Mouse (Mus musculus): Measurements from ENCODE around the gene Cbfa2t3. TPM values are rescaled to one million over a fixed set of nuclear protein-coding genes. Genes with fewer than 3 reads are reported as not detected.

Cbfa2t3 gene
- total RNA-seq, 2 experiments from 2014 or later: 11.3 to 12.0 TPM

DNA sequence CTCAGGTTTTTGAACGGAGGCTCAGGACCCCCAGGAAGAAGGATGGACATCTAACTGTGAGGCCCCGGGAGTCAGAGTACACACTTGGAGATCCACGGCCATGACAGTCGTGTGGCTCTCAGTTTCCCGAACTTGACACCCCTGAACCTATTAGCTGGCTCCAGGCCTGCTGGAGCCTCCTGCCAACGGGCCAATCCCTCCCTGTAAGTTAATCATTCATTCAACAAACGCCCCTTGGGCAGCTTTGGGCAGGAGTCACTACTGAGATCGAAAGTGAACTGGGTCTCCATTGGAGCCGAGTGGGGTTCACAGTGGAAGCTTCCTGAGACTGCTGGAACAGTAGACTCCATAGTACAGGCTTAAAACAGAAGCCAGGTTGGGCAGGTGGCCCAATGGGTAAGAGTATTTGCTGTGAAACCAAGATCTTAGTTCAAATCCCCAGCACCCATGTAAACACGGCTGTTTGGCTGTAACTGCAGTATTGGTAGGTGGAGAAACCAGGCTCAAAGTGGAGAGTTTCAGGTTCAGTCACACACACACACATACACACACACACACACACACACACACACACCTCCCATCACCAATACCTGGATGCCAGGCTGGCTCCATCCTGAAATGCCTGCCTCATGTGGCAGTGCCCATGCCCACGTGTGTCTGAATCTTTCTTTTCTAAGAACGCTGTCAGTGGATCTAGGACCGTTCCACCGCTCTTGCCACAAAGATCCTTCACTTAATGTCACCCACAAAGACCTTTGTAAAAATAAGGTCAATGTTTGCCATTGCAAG is 20.0 kb upstream of the Cbfa2t3 start:
- DNase-seq (ENCODE audit: low spot score in 2 of 2): no peak

DNA sequence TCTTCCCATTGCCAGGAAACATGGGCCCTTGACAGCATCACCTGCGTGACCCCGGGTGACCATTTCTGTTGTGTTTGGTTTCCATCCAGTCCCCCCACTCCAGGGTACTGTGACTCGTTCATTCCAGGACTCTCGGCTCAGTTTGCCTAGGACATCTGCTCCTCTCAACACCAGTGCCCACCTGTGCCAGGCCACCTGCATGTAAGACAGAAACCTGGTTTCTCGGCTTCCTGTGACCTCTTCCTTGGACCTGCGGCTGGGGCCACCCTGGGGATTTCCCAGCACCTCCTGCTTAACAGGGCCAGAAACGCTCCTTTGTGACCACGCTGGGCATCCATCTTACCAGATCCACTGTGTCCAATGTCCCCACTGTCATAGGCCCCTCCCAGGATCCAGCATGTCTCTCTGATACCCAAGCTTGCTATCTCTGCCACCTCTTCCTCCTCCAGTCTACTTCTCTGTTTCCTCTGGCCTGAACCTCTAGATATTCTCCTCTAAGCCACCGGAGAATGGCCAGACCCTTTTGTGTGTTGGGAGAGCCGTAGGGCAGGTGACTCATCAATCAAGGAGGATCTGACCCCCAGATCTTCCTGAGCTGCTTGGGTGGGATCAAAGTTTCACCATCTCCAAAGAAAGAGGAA is 19.1 kb upstream of the Cbfa2t3 start:
- DNase-seq (ENCODE audit: low spot score in 2 of 2): no peak

DNA sequence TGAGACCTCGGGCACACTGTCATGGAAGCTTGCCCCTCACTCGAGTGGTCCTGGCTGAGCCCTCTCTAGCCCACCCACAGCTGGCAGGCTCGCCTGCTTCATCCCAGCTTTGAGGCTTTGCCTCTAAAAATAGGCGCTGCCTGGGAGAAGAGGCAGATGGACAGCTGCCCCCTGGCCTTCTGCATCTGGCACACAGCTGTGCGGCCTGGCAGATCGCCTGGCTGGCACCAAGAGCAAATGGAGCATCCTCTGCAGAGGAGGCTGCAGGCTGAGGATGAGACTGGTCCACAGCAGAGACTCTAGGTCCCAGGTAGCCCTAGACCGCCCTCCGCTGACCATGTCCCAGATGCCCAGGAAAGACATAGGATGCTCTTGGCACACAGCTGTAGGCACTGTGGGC is 17.7 kb upstream of the Cbfa2t3 start:
- no peak for DNase-seq (ENCODE audit: low spot score in 2 of 2)

DNA sequence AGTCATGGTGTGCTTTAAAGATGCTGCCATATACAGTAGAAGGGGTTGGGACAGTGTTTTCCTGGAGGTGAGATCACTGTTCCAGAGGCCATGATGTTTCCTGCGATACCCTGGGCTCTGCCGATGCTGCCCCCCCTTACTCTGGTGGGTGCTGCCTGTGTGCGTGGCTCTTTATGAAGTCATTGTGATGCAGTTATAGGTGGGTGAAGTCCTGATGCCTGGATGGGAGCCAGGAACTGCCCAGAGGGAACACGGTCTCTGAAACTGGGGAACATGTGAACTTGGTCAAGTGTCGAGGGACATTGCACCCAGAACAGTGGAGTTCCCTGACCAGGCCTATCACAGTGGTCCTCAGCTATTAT is 14.2 kb upstream of the Cbfa2t3 start:
- no peak for DNase-seq (ENCODE audit: low spot score in 2 of 2)

DNA sequence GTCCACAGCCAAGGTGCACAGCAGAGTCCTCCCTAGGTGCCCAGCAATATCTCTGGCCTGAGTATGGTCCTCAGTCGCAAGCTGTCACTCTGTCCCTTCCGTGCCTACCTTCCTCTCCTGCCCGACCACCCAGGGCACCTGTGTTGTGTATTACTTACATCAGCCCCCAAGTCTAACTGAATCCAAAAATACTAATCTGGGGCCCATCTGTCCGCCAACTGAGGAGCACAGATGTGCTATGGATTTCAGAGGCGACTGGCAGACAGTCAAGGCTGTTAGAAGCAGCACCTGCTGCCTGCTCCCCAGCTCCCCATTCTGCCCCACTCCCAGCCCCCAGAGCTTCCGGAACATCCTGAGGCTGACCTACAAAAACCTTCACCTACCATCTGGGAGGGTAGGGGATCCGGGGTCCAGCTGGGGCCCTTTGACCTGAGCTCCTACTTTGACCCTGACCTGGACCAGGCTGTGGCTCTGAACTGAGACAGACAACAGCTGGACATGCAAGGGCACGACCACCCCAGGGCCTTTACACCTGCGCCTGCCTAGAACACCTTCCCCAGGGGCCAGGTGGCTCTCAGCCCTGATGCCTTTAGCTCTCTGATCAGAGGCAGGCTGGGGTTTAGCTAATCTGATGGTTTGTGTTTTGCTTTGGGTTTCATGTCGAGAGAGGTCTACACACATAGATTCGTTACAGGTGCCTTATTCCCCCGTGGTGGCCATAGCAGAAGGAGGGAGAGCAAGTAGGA is 13.7 kb upstream of the Cbfa2t3 start:
- no peak for DNase-seq (ENCODE audit: low spot score in 2 of 2)

DNA sequence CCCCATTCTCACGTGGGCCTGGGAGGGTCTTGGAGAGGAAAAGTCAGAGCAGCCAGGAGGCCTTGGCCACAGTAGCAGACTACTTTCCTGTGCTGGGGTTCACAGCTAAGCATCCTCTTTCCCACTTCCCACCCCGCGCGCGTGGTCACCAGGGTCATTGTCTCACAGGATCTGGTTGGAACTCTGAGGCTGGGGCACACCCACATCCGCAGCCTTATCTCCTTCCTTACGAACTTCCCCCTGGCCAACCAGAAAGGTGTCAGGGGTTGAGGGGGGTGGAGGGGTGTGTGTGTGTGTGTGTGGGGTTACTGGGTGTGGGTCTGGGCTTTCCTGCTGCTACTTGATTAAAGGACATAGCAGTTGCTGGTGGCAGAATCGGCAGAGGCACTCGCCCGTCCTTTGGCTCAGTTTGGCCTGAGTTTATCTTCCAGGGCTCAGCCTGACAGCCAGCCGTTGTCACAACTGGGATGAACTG is 13.0 kb upstream of the Cbfa2t3 start:
- DNase-seq (ENCODE audit: low spot score in 2 of 2): no peak

DNA sequence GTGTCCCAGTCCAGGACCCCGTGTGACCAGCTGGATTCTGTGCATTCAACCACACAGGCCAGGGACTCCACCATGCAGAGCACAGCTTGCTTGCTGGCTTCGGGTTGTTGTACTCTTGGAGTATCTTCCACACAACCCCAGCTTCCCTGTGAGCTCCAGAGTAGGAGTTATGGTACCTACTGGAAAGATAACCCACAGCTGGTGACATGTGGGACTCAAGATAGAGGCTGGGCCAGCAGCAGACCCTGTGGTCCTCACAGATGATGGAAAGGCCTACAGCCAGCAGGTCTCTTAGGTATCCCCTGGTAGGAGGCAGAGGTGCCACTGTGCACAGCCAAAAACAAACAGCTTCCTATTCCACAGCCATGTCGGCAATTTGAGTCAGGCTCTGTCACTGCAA is 12.6 kb upstream of the Cbfa2t3 start:
- DNase-seq (ENCODE audit: low spot score in 2 of 2): no peak

DNA sequence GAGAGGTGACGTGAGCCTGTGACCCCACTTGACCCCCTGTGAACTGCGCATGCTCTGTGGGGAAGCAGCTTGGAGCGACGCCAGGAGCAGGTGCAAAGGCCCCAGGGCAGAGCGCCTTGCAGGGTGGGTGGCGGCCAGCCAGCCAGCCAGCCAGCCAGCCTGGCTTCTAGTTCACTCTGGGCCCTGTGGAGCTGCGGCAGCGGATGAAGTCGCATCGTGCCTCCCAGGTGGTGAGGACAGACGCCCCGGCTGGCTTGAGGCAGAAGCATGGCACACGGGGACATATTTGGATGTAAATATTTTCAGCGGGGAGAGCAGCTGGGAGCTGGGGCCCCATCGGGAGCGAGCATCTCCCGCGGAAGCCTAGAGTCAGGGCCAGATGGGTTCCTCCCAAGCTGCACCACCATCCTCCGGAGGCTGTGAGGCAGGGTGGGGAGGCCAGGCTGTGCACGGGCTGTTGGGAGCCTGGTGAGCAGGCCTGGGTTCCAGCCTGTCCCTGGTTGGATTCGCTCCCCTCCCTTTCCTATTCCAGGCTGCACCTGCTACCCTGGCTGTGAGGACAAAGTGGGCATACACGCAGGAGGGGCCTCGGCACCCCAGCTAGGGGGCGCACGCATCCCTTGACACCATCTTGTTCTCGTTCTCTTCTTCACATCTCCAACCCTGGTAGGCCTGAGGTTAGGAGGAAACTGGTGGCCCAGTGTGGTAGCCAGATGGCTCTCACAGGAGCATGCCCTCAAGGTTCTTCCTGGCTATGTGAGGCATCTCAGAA is 10.6 kb upstream of the Cbfa2t3 start:
- no peak for DNase-seq (ENCODE audit: low spot score in 2 of 2)

- no peak for DNase-seq (ENCODE audit: low spot score in 2 of 2)
Measured at GRCm38 (mm10) chr8:122707184-122707583, 8.3 kb upstream of the Cbfa2t3 start.

- DNase-seq (ENCODE audit: low spot score in 2 of 2): no peak
Measured at GRCm38 (mm10) chr8:122705901-122706561, 7.1 kb upstream of the Cbfa2t3 start.

DNA sequence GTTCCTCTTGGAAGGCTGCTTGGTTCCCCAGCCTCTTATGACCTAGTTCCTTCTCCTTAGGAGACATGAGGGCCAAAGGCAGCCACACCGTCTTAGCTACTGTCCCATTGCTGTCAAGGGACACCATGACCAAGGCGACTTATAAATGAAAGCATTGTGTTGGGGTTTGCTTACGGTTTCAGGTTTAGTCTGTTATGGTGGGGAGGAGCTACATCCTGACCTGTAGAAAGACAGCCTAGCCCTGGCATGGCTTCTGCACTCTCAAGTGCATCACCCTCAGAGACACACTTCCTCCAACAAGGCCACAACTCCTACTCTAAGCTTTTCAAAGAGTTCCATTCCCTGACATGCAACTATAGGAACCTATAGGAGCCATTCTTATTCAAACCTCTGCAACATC is 5.7 kb upstream of the Cbfa2t3 start:
- DNase-seq (ENCODE audit: low spot score in 2 of 2): no peak

DNA sequence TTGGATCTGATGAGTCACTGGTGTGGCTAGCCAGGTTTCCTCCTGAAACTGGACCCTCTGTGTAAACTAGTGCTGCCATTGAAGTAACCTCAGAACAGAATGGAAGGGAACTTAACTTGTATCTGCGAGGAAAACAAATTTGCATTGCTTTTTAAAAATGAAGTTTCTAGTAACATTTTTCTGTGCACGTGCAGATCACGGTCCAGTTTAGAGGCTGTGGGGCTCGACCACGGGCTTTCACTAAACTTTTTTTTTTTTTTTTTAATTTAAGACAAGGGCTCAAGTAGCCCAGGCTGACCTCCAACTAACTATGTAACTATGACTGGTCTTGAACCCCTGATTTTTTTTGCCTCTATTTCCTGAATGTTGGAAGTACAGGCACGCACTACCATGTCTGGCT is 4.0 kb upstream of the Cbfa2t3 start:
- DNase-seq (ENCODE audit: low spot score in 2 of 2): no peak

DNA sequence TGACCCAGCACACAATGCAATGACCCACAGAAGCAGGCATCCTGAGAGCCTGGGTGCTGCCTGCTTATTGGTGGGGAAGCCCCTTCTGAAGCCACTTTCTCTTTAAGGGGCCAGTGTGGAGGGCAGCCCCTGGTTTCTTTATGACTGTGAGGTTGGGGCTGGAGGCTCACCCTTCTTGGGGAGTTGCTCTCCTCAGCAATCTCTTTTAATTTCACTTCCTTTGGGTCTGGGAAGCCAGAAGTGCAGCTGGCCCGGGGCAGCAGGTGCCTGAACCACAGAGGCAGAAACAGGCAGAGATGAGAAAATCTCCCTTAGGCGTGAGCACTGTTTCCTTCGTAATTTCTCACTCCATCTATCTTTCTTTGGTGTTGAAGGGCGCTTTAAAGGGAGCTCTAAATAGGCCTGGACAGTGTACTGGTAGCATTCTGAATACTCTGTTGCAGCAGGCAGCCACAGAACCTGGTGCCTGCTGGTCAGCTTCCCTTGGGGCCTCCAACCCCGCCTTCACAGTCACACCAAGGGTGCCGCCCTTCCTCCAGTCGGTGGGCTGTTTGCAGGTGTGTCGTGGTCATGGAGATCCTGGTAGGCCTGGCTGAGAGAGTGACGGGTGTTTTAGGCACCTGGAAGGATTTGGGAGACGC is 3.5 kb upstream of the Cbfa2t3 start:
- no peak for DNase-seq (ENCODE audit: low spot score in 2 of 2)

GRCm38 (mm10) chr8:122701441-122702185 is 2.7 kb upstream of the Cbfa2t3 start:
- no peak for DNase-seq (ENCODE audit: low spot score in 2 of 2)

GRCm38 (mm10) chr8:122700628-122701027 is 1.7 kb upstream of the Cbfa2t3 start:
- no peak for DNase-seq (ENCODE audit: low spot score in 2 of 2)

GRCm38 (mm10) chr8:122698254-122698768 is 598 bp downstream of the Cbfa2t3 start:
- no peak for DNase-seq (ENCODE audit: low spot score in 2 of 2)

DNA sequence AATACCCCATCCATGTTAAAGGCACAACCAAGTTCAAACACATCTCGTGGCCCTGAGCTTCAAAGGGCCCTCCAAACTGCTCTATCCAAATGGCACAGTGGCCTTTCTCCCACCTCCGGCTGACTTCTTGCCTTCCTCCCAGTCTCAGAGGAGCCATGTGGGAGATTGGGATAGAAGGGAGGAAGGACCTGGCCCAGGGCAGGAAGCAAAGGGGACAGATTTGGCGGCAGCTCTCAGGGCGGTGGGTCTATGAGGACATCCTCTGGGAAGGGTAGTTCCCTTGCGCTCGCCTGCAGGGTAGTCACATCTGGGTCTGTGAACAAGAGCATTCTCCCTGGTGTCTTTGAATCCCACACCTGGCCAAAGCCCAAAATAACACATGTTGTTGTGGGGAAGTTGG is 1.3 kb downstream of the Cbfa2t3 start:
- DNase-seq (ENCODE audit: low spot score in 2 of 2): no peak

DNA sequence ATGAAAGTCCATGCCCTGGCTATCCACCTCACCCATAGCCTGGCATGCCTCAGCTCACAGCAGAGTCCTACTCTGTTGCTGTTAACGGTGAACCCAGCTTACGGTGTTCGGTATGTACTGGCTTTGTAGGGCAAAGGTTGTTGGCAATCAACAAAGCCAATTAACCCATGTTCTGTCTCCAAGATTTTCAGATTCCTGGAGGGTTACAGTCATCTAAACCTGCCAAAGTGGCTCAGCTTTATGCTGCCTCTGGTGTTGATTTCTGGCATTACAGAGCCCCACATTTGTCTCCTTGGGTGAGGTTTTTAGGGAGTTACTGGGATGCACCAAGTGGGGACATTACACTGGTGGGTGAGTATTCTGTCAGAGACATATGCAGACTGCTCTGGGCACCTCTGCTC is 1.7 kb downstream of the Cbfa2t3 start:
- no peak for DNase-seq (ENCODE audit: low spot score in 2 of 2)

GRCm38 (mm10) chr8:122695438-122696042 is 3.4 kb downstream of the Cbfa2t3 start:
- DNase-seq (ENCODE audit: low spot score in 2 of 2): no peak

Data from adrenal gland, postnatal 4 days (tissue).